Mouse (Mus musculus): ENCODE data around the gene Ceacam3. TPM values are rescaled to one million over a fixed set of nuclear protein-coding genes. Genes with fewer than 3 reads are reported as not detected.

Ceacam3 gene
- not detected for total RNA-seq (2023)

DNA sequence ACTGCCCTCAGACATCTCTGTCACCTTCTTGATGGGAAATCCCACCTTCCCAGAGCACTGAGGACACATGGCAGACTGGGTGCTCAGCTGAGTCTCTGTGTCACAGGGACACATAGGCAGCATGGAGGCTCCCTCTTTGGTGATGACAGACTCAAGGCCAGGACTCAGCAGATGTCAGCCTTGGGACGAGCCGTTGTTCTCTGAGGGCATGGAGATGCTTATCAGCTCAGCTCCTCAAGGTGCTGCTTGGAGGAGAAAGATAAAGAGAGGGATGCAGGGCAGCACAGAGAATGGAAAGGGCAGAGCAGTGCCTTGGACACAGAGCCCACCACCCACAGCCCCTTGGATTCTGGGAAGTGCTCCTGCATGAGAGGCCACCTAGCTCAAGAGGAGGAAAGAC is at the start of gene Ceacam3:
Gene Ceacam3, plus strand, starts transcription at position 352 of the 400 bp plus-strand sequence.

GRCm38 (mm10) chr7:17203177-17203576 is 53.1 kb downstream of the Ceacam3 start, which contains the start of gene Psg29:
TSS of gene Psg29 (plus strand) at chr7:17203477.

Other genes with a start within 250 kb of the Ceacam3 start
- gene Ptgir, start 243.8 kb upstream of the Ceacam3 start, total RNA-seq (2023): not detected
- gene Calm3, start 226.2 kb upstream of the Ceacam3 start, total RNA-seq (2023): 100 to 1,000 TPM; 125 to 130 TPM
- gene Pnmal2, start 205.6 kb upstream of the Ceacam3 start, total RNA-seq (2023): not detected
- not detected for gene Pnmal1, start 190.6 kb upstream of the Ceacam3 start, total RNA-seq (2023)
- under 1 TPM; 0.18 to 0.29 TPM for gene Gm42372, start 167.2 kb upstream of the Ceacam3 start, total RNA-seq (2023)
- gene Ccdc8, start 157.6 kb upstream of the Ceacam3 start, total RNA-seq (2023): not detected
- gene Ppp5c, start 122.4 kb upstream of the Ceacam3 start, total RNA-seq (2023): 100 to 1,000 TPM; 164 to 166 TPM
- 1 to 10 TPM; 1.9 to 2.0 TPM for gene Hif3a, start 87.9 kb upstream of the Ceacam3 start, total RNA-seq (2023)
- gene Psg16, start 76.2 kb upstream of the Ceacam3 start, total RNA-seq (2023): under 1 TPM in 1 of 2 experiments, not detected in 1; 0.12 TPM
- not detected for gene Psg29, start 53.2 kb downstream of the Ceacam3 start, total RNA-seq (2023)